Mouse (Mus musculus) WW6 (cell line): ENCODE measurements at regions not wholly inside any gene's neighbourhood (a gene's known extent, or its start where the extent isn't known, plus 50 kb on each side); places are given as distances from the start of the nearest gene placed in this dataset.

Source experiments
- DNase-seq: peaks from one replicate; pipeline ENCODE4 v3.0.0-alpha.2; 2013; ENCODE audit warnings: low read depth, low spot score

DNA sequence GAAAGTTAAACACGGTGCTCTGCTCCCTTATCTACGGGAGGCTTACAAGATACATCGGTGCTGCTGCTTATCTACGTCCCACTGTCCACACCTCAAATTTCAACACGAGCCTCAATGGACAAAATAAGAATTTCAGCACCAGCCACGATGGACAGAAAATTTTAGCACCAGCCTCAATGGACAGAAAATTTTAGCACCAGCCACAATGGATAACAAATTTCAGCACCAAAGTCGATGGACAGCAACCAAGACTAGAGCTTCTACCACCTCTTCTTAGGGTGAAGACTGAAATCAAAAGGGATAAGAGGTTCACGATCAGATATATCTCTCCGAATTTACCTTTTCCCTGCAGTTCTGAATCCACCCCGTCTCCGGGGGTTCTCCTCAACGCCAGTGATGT, 387.7 kb upstream of the Brinp3 start:
- peak; percentile 7 for DNase-seq
